Mouse (Mus musculus) adrenal gland, adult 8-10 months (tissue): ENCODE results near the gene Pbx4. TPM values are rescaled to one million over a fixed set of nuclear protein-coding genes. Genes with fewer than 3 reads are reported as not detected.

ENCODE experiments used
- DNase-seq: peaks from one replicate; pipeline ENCODE4 v3.0.0; 2022
- total RNA-seq, 4 experiments: library from RNA; stranded (reverse); gene quantifications; 2 replicates each; pipeline ENCODE4 v1.2.4; 2022

Gene Pbx4
- 1 to 10 TPM; 1.7 to 3.7 (median 2.7) TPM for total RNA-seq

DNA sequence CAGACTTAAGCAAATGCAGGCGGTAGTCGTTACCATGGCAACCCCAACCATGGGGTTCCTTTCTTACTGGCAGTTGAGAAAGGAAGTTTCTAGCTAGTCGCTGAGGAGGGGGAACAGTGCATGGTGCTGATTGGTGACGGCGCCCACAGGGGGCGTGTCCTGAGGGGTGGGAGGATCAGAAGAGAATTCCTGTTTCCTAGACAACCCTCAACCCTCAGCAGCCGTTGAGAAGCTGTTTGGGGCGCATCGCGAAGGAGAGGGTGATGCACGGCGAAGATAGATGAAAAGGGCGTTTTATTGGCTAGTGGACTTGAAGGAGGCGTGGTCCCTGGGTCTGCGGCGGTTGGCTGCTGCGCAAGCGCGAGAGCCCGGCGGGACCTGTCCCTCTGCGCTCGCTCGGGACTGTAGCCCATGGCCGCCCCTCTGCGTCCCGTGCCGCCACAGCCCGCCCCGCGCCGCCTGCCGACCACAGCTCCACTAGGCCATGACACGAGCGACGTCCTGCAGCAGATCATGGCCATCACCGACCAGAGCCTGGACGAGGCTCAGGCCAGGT is at the start of gene Pbx4:
Gene Pbx4 (plus strand): TSS at position 194 of the 556 bp plus-strand sequence.
- peak; percentile 84 for DNase-seq

DNA sequence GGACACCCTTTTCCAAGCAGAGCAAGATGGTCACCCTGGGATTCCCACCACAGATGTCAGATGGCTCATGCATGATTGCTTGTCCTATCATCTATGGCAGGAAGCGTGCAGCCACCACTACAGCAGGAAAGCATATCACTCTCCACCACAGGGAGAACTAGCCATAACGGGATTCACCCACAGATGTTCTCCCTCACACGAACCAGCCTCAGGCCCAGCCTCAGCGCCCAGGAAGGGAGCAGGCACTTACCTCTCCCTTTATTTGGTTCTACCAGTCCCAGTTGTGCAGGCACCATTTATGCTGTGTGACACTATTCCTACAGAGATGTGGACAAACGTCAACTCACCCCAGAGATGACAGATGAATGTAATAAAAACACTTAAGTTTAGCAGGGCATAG is 43.2 kb upstream of the Pbx4 start:
- DNase-seq = no peak

DNA sequence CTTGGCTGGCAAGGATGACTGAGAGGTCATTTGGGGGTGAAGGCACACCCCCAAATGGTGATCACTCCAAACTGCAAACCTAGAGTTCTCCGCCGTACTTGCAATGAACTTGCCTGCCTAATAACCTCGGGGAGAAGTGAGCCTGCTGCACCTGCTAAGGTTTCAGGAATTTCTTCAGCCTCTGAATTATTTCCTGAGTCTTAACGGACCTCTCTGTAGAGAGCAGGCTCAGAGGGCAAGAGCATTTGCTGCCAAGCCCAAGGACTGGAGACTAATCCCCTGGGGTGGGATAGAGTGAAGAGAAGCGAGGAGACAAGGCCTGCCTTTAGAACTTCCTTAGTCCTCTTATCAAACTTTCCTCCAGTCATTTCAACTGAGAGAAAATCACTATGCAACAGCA is 42.6 kb upstream of the Pbx4 start:
- DNase-seq = no peak

DNA sequence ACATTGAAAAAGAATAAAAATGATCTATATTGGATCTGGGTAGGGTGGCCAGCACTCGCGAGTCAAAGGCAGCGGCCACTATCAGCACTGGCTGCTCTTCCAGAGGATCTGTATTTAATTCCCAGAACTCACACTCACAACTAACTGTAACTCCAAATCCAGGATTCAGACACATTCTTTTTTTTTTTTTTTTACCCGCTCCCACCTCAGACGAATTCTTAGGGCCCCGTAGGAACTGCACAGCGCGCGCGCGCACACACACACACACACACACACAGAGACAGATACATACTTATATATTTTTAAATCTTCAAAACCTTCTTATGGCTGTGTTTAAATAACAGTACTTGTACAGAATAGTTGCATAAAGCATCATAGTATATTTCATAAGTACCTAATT is 41.9 kb upstream of the Pbx4 start:
- no peak for DNase-seq

DNA sequence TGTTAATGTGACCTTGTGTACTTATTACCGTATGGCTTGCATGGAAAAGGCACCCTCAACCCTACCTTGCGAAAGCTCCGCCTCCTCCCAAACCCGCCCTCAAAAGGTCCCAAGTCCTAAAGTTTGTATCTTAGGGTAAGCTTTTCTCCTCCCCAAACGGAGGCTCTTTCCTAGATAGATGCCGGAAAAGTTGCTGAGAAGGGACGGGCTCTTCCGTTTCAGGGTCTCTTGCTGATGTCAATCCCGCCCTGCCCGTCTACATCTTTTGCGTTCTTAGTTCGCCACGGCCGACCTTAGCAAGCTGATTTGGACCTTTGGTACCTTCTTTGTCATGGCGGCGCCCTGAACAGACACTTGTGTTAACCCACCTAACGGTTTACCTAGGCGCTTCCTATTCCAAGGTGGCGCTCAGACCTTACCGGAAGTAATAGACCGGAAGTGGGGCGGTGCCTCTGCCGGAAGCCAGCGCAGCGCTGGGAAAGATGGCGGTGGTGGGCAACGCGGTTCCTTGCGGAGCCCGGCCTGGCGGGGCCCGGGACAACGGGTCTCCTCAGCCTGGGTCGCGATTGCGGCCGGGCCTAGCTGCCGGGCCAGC is 41.4 kb upstream of the Pbx4 start, which contains the start of the genes Atp13a1 and Zfp866:
Gene Atp13a1 (plus strand): TSS at position 391 of the 595 bp plus-strand sequence.
Gene Zfp866 (minus strand): TSS at position 406 of the 595 bp plus-strand sequence.
- DNase-seq = peak; percentile 78

DNA sequence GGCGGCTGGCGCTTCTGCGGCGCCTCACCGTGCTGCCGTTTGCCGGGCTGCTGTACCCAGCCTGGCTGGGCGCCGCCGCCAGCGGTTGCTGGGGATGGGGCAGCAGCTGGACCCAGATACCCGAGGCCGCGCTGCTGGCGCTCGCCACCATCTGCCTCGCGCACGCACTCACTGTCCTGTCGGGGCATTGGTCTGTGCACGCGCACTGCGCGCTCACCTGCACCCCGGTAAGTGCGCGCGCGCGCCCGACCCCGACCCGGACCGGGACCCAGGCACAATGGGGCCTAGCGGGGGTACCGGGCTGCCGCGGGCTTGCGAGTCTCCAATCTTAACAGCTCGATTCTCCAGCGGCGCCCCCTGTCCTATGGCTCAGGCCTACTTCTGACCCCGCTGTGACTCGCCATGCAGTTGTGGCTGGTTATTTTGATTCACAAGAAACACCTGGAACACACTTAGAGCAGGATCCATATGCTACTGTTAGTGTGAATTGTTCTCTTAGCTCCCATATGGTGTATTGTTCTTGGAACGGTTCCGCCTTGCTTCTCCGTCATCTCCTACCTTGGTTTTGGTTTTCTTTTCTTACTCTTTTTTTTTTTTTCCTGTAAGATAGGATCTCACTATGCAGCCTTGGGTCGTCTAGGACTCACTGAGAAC is 40.7 kb upstream of the Pbx4 start:
- DNase-seq = no peak

DNA sequence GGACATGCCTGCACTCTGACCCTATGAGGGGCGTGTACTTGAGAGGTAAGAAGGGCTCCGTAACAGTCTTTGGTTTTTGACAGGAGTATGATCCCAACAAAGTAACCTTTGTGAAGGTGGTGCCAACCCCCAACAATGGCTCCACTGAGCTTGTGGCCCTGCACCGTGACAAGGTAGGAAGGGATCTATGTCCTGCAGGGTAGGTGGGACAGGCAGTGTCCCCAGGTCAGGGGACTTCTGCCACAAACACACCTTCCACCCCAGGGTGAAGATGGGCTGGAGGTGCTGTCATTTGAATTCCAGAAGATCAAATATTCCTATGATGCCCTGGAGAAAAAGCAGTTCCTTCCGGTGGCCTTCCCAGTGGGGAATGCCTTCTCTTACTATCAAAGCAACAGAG is 38.6 kb upstream of the Pbx4 start:
- DNase-seq = no peak

DNA sequence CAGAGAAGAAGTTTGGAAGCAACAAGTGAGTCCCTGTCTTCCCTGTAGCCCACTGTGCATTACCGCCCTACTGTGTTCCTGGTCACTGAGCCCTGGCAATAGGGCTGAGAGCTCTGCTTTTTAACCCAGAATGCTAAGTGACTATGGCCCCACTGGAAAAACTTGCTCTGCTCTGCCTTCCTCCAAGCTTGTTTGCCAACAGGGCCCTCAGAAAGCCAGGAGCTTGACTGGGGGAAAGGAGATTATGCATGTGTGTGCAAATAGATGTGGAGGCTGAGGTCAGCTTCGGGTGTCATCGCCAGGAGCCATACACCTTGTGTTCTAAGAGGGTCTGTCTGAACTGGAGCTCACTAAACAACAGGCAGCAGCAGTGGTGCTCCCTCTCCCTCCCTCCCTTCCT is 38.2 kb upstream of the Pbx4 start:
- no peak for DNase-seq

DNA sequence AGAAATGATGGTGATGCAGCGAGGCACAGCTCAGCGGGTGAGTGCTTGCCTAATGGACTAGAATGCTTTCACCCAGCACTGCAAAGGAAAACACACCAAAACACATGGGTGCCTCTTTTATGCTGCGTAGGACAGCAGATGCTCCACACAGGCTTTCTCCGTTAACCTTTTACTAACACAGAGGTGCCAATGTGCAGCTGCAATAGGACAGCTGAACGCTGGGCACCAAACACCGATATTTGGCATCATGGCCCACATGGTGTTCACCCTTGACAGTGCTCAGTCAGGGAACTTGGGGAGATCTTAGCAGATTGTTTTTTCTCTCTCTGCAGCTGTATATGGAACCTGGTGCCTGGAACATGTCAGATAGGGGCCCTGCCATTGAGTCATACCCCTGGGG is 37.4 kb upstream of the Pbx4 start:
- DNase-seq = no peak

DNA sequence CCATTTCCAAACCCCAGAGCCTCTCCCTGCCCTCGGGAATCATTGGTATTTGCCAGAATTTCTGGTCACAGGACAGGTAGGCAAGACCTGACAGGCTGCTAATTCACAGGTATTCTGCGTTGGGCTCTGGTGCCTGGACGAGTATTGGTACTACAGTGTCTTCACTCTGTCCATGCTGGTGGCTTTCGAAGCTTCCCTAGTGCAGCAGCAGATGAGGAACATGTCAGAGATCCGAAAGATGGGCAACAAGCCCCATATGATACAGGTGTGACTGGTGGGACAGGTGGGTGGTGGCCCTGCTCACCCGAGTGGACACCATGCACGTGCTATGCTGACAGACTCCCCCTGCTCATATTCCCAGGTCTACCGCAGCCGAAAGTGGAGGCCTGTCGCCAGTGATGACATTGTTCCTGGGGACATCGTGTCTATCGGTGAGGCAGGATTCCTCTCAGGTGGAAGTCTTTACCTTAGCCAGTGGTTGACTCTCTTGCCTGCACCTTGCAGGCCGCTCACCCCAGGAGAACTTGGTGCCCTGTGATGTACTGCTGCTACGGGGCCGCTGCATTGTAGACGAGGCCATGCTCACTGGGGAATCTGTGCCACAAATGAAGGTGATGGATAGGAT is 35.5 kb upstream of the Pbx4 start:
- DNase-seq = no peak

DNA sequence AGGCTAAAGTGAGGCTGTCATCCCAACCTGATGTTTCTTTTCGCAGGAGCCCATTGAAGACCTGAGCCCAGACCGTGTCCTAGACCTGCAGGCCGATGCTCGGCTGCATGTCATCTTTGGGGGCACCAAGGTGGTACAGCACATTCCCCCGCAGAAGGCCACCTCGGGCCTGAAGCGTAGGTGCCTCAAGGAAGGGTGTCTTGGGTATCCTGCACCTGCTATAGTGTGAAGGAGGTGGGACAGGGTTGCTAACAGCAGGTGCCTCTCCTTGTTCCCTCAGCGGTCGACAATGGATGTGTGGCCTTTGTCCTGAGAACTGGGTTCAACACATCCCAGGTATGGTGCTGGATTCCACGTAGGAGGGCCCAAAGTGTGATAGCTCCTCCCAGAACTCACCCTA is 34.6 kb upstream of the Pbx4 start:
- DNase-seq = no peak

DNA sequence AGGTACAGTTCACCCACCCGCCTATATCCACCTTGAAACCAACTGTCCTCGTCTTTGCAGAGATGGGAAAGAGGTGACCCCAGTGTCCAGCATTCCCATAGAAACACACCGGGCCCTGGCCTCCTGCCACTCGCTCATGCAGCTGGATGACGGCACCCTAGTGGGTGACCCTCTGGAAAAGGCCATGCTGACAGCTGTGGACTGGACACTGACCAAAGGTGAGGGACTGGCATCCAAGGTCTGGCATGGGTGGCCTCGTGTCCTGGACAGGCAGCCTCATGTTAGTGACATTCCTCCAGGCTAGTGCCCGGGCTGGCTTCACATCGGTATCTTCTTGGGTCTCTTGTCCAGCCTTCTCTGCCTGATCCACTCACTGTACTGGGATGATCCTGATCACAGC is 33.0 kb upstream of the Pbx4 start:
- no peak for DNase-seq

DNA sequence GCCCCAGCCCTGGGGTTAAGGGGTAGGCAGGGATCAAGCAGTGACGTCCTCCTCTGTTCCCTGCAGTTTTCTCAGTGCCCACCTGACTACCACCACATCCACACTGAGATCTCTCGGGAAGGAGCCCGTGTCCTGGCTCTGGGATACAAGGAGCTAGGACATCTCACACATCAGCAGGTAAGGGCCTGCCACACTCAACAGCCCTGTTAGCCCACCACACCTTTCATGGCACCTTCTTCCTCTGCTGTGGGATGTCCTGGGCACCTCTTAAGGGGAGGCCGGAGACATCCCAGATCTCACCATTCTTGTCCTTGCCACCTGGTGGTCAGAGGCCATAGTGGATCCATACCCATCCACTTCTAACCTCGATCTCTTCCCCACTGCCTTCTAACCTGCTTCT is 32.3 kb upstream of the Pbx4 start:
- DNase-seq = no peak

DNA sequence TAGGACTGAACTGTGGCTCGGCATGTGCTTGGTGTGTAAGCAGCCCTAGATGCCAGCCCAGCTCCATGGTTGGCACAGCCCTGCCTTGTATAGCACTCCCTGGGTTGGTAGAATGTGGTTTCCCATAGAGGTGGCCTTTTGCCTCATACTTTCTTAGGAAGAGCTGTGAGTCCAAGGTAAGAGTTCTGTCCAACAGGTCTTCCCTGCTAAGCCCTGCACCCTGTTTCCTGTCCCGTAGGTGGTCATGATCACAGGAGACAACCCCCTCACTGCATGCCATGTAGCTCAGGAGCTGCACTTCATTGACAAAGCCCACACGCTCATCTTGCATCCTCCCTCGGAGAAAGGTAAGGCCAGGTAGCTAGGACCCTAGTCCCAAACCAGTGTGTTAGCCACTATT is 30.5 kb upstream of the Pbx4 start:
- no peak for DNase-seq

DNA sequence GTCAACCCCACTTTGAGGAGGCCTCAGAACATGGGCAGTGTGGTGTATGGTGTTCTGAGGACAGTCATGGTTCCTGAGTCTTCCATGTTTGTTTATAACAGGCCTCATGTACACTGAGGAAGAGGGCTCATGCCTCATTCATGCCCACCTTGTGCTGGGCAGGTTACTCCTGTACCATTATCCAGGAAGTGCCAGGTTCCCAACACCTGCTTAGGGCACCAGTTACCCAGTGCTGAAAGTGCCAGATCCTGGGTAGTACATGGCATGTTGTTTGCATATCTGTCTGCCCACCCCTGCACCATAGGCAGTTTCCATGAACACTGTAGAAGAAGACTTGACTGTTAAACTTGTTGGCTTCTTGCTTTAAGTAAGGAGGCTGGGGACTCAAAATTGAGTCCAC is 30.1 kb upstream of the Pbx4 start:
- no peak for DNase-seq

DNA sequence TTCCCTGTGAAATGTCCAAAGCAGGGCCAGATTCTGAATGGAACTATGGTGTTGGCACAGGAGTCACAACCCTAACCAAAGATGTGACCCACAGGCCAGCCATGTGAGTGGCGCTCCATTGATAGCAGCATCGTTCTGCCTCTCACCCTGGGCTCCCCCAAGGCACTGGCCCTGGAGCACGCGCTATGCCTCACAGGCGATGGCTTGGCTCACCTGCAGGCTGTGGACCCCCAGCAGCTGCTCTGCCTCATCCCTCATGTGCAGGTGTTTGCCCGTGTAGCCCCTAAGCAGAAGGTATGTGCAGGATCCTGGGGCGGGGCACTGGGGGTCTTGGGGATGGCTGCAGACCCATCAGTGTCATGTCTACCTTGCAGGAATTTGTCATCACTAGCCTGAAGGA is 28.9 kb upstream of the Pbx4 start:
- DNase-seq = no peak

DNA sequence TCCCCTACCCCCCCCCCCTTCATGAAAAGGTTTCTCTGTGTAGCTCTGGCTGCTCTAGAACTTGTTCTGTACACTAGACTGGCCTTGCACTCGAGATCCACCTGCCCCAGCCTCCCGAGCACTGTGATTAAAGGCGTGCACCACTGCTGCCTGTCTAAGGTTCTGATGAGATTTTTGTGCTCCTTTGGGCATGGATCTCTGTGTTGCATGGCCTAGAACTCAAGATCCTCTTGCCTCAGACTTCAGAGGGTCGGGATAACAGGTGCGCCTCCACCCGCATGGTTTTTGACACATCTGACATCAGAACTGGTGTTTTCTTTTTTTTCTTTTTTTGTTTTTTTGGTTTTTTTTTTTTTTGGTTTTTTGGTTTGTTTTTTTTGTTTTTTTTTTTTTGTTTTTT is 27.8 kb upstream of the Pbx4 start:
- no peak for DNase-seq

DNA sequence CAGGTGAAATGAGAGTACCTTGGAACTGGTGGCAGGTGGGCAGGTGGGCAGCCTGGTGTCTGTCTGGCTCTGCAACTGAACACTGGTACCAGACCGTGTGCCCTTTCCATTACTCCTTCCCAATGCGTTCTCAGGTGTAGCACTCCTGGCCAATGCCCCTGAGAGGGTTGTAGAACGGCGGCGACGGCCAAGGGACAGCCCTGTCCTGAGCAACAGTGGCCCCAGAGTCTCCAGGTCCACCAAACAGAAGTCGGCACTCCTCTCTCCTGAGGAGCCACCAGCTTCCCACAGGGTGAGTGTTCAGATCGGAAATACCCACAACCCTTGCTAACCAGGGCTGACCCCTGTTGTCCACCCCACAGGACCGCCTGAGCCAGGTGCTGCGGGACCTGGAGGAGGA is 27.2 kb upstream of the Pbx4 start:
- no peak for DNase-seq

DNA sequence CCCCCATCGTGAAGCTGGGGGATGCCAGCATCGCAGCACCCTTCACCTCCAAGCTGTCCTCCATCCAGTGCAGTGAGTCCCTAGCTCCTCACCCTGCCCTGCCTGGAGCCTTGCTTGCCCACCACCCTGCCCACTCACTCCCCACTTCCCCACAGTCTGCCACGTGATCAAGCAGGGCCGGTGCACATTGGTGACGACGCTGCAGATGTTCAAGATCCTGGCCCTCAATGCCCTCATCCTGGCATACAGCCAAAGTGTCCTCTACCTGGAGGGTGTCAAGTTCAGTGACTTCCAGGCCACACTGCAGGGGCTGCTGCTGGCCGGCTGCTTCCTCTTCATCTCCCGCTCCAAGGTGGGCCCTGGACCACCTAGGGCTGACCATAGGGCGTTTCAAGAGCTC is 26.8 kb upstream of the Pbx4 start:
- no peak for DNase-seq

DNA sequence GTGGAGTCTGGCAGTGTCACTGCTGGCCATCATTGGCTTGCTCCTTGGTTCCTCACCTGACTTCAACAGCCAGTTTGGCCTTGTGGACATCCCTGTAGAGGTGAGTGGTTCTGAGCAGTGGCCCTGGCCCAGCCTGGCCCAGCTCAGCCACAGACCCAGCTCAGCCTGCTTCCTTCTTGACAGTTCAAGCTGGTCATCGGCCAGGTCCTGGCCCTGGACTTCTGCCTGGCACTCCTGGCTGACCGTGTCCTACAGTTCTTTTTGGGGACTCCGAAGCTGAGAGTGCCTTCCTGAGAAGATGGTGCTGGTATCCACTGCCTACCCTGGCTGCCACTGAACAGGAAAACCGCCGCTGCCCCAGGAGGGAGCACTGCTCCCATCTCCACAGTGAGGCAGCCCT is 25.1 kb upstream of the Pbx4 start:
- no peak for DNase-seq

DNA sequence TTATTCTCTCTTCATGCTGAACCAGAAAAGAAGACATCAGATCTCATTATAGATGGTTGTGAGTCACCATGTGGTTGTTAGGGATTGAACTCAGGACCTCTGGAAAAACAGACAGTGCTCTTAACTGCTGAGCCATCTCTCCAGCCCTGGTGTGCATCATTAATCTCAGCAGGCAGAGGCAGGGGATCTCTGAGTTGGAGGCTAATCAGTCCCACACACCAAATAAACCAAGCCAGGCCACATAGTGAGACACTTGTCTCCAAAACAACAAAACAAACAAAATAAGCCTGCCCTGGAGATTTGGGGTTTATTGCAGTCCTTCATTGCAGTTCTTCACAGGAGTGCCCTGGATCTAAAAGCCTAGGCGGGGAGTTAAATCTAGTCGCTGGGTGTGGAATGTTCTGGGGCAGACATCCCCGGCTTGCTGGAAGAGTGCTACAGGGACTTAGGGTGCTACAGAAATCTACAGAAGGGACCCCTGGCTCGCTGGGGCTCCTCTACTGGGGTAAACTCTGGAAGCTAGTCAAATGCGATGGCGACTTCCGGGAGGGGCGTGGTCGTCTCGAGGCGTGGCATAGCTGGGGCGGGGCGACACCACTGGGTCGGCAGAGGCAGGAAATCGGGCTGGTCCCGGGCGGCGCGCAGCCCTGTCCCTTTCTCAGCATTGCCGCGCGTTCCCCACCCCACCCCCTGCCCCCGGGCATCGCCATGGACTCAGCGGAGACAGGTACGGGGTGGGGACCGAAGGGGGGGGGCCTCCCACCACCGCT is 24.0 kb upstream of the Pbx4 start, which contains the start of gene Gmip:
Gene Gmip (plus strand): TSS at position 586 of the 770 bp plus-strand sequence.
- DNase-seq = peak; percentile 76

DNA sequence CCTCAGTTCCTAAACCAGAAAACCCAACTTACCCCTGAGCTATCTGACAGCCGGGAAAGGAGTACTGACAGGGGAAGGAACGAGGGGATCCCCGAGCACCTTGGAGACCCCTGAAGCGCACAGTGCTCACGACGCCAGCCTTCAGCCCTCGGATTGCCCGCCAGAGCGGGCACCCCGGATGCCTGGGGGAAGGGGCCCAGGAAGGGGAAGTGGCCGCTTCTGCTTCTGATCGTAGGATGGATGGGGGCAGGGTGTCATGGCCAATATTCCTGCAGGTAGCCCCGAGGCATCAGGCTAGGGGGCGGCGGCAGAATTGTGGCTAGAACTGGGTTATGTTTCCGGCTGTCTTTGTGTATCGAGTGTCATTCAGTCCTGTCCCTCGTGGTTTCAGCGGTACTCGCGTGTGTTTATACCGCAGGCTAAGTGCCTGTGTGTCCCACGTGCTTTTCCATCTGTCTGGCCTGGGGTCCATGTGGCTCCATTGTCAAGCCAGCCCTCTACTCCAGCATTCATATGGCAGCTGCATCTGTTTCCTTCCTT is 23.4 kb upstream of the Pbx4 start:
- DNase-seq = no peak

DNA sequence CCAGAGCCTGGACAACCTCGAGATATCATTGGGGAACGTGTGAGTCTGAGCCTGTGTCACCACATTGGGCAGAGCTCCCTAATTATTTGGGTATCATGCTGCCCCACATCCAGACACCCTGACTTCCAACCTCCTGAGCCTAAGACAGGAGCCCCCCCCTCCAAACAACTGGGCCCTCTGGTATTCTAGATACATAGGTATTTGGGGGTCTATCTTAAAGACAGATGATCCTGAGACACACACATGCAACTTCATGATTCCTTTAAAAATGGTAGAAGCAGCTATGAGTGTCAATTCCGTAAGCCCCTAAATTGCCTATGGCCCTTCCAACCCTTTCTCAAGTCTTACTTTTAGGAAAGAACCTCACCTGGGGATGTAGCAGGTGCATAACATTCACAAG is 22.5 kb upstream of the Pbx4 start:
- DNase-seq = no peak
